Mouse (Mus musculus): ENCODE results near the gene Mrpl58. TPM values are rescaled to one million over a fixed set of nuclear protein-coding genes. Genes with fewer than 3 reads are reported as not detected.
"Not testable (repeated sequence)": the region's sequence is repeated elsewhere in the genome, so short reads cannot be mapped to it uniquely, and the experiment has no call there.

Mrpl58 gene
- polyA plus RNA-seq, 1 experiment from 2014 or later, result 104 TPM

DNA sequence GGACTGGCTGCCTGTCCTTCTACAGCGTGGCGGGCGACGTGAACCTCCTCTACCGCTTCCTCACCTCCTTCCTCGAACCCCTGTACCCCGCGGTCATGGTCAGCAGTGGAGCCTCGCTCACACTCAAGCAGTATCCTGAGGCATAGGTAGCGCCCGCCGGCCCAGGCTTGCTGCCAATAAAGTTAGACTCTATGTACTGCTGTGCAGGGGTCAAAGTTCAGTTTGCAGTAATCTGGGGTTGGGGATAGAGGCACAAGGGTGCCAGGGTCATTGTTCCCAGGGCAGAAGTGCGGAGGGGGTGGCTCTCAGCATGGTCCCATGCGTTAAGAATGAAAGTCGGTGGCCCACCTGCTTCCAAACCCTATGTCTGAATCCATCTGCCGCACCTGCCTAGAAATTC, 44.5 kb downstream of the Mrpl58 start:
- no peak for DNase-seq

DNA sequence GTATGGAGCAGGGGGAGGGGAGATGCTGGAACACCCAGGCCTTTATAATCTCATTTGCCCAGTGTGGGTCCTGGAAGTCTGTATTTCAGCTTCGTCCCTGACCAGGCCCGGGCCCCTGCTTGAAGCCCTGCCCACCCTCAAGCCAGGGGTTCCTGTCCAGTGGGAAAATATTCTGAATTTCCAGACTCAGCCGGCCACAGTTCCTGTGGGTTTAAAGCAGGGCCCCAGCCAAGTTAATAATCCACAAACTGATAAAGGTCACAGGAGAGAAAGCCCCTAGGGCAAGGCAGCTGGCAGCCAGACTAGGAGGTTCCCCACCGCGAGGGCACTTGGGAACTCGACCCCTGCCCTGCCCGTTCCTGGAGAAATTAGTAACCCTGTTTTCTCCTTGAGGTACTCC, 45.4 kb downstream of the Mrpl58 start:
- ATAC-seq (ENCODE audit: low read depth), result peak; percentile 25; the same call in 1 of the 2 replicates
- no peaks in the 10 kb centered on the region; the same call in 1 of the 2 replicates for H3K27me3 ChIP-seq
- no peak overlapping the region for H3K4me2 ChIP-seq
- H3K4me3 ChIP-seq (replicated peaks), result no peak overlapping the region
- H3K36me3 ChIP-seq, result no peaks in the 10 kb centered on the region
- DNase-seq, result no peak
- H3K9me3 ChIP-seq (replicated peaks), result no peaks in the 10 kb centered on the region
- 54% methylated on average over 7 of the region's 7 CpGs for whole genome bisulfite sequencing (ENCODE audit: insufficient replicate concordance)
- H3K27ac ChIP-seq, result peak overlapping the region; percentile 76
- H3K4me1 ChIP-seq (replicated peaks), result peaks cover 30% of the 10 kb centered on the region
- no peak overlapping the region for H3K9ac ChIP-seq

More for the DNA sequence above, 44.5 kb downstream of the Mrpl58 start:
- peak overlapping the region; percentile 76 for H3K27ac ChIP-seq
- H3K4me3 ChIP-seq (replicated peaks), result no peak overlapping the region
- peaks cover 25% of the 10 kb centered on the region for H3K4me1 ChIP-seq (replicated peaks)
- no peak overlapping the region for H3K9ac ChIP-seq
- H3K27me3 ChIP-seq, result no peaks in the 10 kb centered on the region; the same call in 1 of the 2 replicates
- H3K4me2 ChIP-seq, result peak overlapping the region; percentile 10; the same call in 1 of the 2 replicates
- ATAC-seq (ENCODE audit: low read depth), result peak; percentile 50
- H3K9me3 ChIP-seq (replicated peaks), result no peaks in the 10 kb centered on the region
- 67% methylated on average over 16 of the region's 16 CpGs for WGBS (ENCODE audit: insufficient replicate concordance)
- no peaks in the 10 kb centered on the region for H3K36me3 ChIP-seq

DNA sequence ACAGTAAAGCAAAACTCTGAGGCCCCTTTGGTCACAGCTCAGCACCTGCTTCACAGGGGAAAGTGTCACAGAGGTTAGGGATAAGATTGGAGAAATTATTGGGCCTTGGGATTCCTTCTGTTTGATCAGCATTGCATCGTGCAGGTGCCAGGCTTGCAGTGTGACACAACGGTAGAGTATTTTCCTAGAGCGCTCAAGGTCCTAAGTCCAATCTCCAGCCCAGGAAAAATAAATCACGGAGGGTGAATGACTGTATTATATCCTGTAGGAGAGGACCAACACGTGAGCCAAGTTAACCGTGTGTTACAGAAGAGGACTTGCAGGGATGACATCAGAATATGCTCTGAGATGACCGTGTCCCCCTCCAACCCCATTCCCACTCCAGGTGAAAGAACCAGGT, 46.6 kb downstream of the Mrpl58 start:
- Histone ChIP-seq H3K4me2 (no peak overlapping the region), H3K9me3 (replicated peaks) (no peaks in the 10 kb centered on the region), H3K27ac (peak overlapping the region; percentile 59), H3K36me3 (no peaks in the 10 kb centered on the region), H3K4me1 (replicated peaks) (peaks cover 30% of the 10 kb centered on the region), H3K4me3 (replicated peaks) (no peak overlapping the region), H3K9ac (no peak overlapping the region), H3K27me3 (no peaks in the 10 kb centered on the region)
- DNase-seq (no peak), ATAC-seq (ENCODE audit: low read depth) (no peak)
- WGBS (ENCODE audit: insufficient replicate concordance), result 69% methylated on average over 7 of the region's 7 CpGs

DNA sequence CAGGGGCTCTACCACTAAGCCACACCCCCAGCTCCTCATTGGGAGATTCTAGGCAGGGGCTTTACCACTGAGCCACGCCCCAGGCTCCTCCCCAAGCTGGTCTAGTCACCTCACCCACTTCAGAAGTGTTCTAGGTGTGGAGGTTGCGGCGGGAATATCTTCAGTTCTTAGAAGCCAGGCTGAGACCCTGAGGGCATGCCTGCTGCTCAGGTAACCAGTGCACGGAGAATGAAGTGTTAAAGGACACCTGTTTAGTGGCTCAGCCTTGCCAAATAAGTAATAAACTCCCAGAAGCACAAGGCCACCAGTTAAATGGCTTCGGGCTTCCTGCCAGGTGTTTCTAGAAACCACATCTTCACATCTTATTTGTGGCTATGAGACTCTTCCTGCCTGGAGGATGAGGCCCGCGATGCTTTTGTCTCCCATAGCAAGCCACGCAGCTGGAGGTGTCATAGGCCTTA, 48.3 kb downstream of the Mrpl58 start:
- Histone ChIP-seq H3K4me3 (replicated peaks) (no peak overlapping the region), H3K4me2 (no peak overlapping the region), H3K4me1 (replicated peaks) (peaks cover 22% of the 10 kb centered on the region), H3K9ac (no peak overlapping the region), H3K36me3 (no peaks in the 10 kb centered on the region), H3K27ac (no peak overlapping the region), H3K27me3 (no peaks in the 10 kb centered on the region), H3K9me3 (replicated peaks) (0 out of 2 replicates have a peak, but pooled peaks cover 3% of the 10 kb centered on the region)
- WGBS (ENCODE audit: insufficient replicate concordance), result 63% methylated on average over 8 of the region's 8 CpGs
- no peak for ATAC-seq (ENCODE audit: low read depth)
- no peak for DNase-seq

DNA sequence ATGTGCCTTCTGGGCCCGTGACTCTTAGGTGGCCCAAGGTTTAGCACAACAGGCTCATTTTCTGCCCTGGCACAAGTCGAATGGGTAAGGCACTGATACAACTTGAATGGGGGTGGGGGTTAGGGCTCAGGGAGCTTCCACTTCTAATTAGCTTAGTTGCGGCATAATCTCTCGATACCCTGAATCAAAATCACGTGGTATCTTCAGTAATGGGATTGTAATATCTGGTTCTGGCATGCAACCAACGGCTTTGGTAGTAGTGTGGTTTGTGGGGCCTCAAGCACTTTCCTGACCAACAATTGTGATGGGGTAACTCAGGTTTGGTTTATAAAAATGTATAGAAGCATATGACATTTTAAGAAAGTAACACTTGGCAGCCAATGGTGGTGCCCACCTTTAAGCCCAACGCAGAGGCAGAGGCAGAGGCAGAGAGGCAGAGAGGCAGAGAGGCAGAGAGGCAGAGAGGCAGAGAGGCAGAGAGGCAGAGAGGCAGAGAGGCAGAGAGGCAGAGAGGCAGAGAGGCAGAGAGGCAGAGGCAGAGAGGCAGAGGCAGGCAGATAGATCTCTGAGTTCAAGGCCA, 48.8 kb downstream of the Mrpl58 start:
- no peak overlapping the region for H3K27ac ChIP-seq
- 0 out of 2 replicates have a peak, but pooled peaks cover 3% of the 10 kb centered on the region for H3K9me3 ChIP-seq (replicated peaks)
- 67% methylated on average over 7 of the region's 7 CpGs for WGBS (ENCODE audit: insufficient replicate concordance)
- H3K4me1 ChIP-seq (replicated peaks), result peaks cover 18% of the 10 kb centered on the region
- H3K4me2 ChIP-seq, result no peak overlapping the region
- no peaks in the 10 kb centered on the region for H3K27me3 ChIP-seq
- DNase-seq (no peak), ATAC-seq (ENCODE audit: low read depth) (no peak)
- no peak overlapping the region for H3K4me3 ChIP-seq (replicated peaks)
- no peak overlapping the region for H3K9ac ChIP-seq
- H3K36me3 ChIP-seq, result no peaks in the 10 kb centered on the region

DNA sequence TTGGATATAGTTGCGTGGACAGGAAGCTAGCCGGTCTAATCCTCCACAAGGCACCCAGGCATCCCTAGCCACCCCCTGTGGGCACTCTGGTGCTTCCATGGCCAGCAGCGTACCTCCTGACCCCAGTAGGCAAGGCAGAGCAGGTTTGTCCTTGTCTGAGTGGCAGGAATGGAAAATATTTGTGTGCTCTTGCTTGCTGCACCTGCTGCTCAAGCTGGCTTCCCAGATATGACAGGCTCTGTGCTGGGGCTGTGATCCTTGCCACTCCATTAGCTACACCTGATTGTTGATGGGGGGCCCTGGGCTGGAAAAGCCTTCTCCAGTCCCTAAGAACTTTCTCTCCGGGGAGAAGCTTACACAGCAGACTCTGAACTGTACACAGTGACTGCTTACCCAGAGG, 49.8 kb downstream of the Mrpl58 start:
- ATAC-seq (ENCODE audit: low read depth), result no peak
- 49% methylated on average over 4 of the region's 4 CpGs for WGBS (ENCODE audit: insufficient replicate concordance)

DNA sequence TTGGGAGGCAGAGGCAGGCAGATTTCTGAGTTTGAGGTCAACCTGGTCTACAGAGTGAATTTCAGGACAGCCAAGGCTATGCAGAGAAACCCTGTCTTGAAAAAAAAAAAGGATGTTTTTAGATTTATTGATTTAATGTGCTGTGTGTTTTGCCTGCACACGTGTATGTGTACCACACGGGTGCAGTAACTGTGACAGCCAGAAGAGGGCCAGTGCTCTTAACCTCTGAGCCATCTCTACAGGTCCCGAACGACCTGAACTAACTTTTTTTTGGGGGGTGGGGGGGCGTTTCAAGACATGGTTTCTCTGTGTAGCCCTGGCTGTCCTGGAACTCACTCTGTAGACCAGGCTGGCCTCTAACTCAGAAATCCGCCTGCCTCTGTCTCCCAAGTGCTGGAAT, 51.3 kb downstream of the Mrpl58 start:
- not testable (repeated sequence) for DNase-seq; H3K9ac ChIP-seq; H3K9me3 ChIP-seq (replicated peaks); ATAC-seq (ENCODE audit: low read depth); H3K27ac ChIP-seq; H3K4me2 ChIP-seq; H3K36me3 ChIP-seq; H3K27me3 ChIP-seq; H3K4me3 ChIP-seq (replicated peaks)
- peaks cover 16% of the 10 kb centered on the region for H3K4me1 ChIP-seq (replicated peaks)
- WGBS (ENCODE audit: insufficient replicate concordance), result 75% methylated on average over 6 of the region's 6 CpGs

More for the DNA sequence above, 49.8 kb downstream of the Mrpl58 start:
- H3K9me3 ChIP-seq (replicated peaks), result 0 out of 2 replicates have a peak, but pooled peaks cover 3% of the 10 kb centered on the region
- DNase-seq, result no peak
- no peaks in the 10 kb centered on the region for H3K27me3 ChIP-seq
- H3K4me2 ChIP-seq, result no peak overlapping the region
- H3K4me1 ChIP-seq (replicated peaks), result peaks cover 24% of the 10 kb centered on the region
- no peaks in the 10 kb centered on the region for H3K36me3 ChIP-seq
- no peak overlapping the region for H3K4me3 ChIP-seq (replicated peaks)
- no peak overlapping the region for H3K9ac ChIP-seq
- H3K27ac ChIP-seq, result no peak overlapping the region

DNA sequence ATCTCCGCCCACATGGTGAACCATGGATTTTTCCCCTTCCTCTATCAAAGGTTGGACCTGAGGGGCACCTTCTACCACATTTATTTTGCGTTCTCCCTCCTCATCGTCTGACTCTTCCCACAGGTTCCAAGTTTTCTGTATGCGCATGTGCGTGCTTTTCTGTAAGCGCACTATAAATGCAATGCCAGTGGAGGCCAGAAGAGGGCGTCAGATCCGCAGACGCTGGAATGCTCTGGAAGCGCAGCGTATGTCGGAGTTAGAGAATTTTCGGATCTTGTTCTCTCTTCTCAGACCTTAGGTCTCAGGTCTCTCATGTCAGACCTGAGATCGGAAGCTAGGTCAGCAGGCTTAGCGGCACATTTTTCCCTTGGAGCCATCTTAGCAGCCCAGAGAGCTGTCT, 52.1 kb downstream of the Mrpl58 start:
- H3K9ac ChIP-seq, result no peak overlapping the region
- peaks cover 14% of the 10 kb centered on the region for H3K4me1 ChIP-seq (replicated peaks)
- no peaks in the 10 kb centered on the region for H3K27me3 ChIP-seq
- no peak overlapping the region for H3K4me2 ChIP-seq
- ATAC-seq (ENCODE audit: low read depth), result no peak
- H3K36me3 ChIP-seq, result no peaks in the 10 kb centered on the region
- H3K27ac ChIP-seq, result no peak overlapping the region
- WGBS (ENCODE audit: insufficient replicate concordance), result 80% methylated on average over 15 of the region's 15 CpGs
- DNase-seq, result no peak
- 0 out of 2 replicates have a peak, but pooled peaks cover 3% of the 10 kb centered on the region for H3K9me3 ChIP-seq (replicated peaks)
- no peak overlapping the region for H3K4me3 ChIP-seq (replicated peaks)

DNA sequence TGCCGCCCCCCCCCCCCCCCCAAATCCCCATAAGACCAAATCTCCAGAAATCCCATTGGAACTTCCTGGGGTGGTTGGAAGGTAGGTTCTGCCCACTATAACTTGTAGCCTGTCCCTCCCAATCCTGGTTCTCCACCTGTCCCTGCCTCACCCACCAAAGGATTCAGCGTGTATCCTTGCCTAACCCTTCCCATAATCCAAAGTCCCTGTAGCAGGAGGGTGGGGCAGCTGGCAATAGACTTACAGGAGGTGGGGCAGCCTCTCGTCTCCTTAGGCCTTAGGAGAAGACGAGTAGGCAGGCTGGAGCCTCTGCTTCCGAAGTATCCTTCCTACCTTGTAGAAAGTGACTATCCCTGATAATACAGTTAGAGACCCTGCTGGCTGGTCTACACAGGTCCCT, 52.6 kb downstream of the Mrpl58 start:
- no peak overlapping the region for H3K4me3 ChIP-seq (replicated peaks)
- H3K4me1 ChIP-seq (replicated peaks), result peaks cover 14% of the 10 kb centered on the region
- H3K27me3 ChIP-seq, result no peaks in the 10 kb centered on the region
- H3K4me2 ChIP-seq, result no peak overlapping the region
- H3K9ac ChIP-seq, result no peak overlapping the region
- 77% methylated on average over 5 of the region's 5 CpGs for WGBS (ENCODE audit: insufficient replicate concordance)
- no peaks in the 10 kb centered on the region for H3K36me3 ChIP-seq
- no peak for DNase-seq
- 0 out of 2 replicates have a peak, but pooled peaks cover 3% of the 10 kb centered on the region for H3K9me3 ChIP-seq (replicated peaks)
- no peak overlapping the region for H3K27ac ChIP-seq
- no peak for ATAC-seq (ENCODE audit: low read depth)

DNA sequence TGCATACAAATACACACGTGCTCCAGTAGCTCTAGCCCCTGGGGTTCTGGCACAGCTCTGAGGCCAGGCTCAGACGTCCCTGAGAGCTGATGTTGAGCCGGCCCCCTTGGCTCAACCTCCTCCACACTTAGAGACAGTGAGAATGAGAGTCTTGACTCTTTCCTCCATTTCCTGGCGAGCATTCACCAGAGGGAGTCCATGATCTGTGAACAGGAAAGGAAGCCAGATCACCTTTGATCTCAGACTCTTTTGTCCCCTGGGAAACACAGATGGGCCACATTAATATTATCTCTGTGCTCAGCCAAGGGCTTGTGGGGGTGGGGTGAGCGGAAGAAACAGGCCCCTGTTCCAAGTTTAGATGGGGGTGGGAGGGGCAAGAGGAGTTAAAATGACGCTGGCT, 53.9 kb downstream of the Mrpl58 start:
- H3K9ac ChIP-seq, result no peak overlapping the region
- H3K36me3 ChIP-seq, result no peaks in the 10 kb centered on the region
- no peak overlapping the region for H3K4me3 ChIP-seq (replicated peaks)
- 0 out of 2 replicates have a peak, but pooled peaks cover 3% of the 10 kb centered on the region for H3K9me3 ChIP-seq (replicated peaks)
- H3K4me2 ChIP-seq, result no peak overlapping the region
- WGBS (ENCODE audit: insufficient replicate concordance), result 25% methylated on average over 6 of the region's 6 CpGs
- H3K27me3 ChIP-seq, result peaks cover 5% of the 10 kb centered on the region; the same call in 1 of the 2 replicates
- ATAC-seq (ENCODE audit: low read depth) (no peak), DNase-seq (no peak)
- peaks cover 14% of the 10 kb centered on the region for H3K4me1 ChIP-seq (replicated peaks)
- no peak overlapping the region for H3K27ac ChIP-seq

DNA sequence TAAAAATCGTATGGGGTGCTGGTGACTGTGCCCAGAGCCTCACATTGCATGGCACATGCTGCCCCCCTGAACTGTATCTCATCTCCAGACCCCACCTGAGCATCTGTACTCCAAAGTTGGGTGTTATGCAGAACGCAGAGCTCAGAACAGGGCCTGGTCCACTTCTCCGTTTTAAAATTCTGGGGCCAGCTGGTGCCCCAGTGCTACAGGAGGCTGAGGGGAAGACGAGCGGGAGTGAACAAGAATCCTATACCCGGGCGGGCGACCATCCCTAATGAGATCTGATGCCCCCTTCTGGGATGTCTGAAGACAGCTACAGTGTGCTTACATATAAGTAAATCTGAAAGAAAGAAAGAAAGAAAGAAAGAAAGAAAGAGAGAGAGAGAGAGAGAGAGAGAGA, 57.4 kb downstream of the Mrpl58 start:
- peaks cover 12% of the 10 kb centered on the region; the same call in 1 of the 2 replicates for H3K27me3 ChIP-seq
- ATAC-seq (ENCODE audit: low read depth), result no peak
- H3K4me3 ChIP-seq (replicated peaks), result no peak overlapping the region
- H3K9me3 ChIP-seq (replicated peaks), result no peaks in the 10 kb centered on the region
- no peak overlapping the region for H3K27ac ChIP-seq
- no peak for DNase-seq
- 20% methylated on average over 8 of the region's 8 CpGs for WGBS (ENCODE audit: insufficient replicate concordance)
- no peak overlapping the region for H3K4me2 ChIP-seq
- peaks cover 8% of the 10 kb centered on the region for H3K4me1 ChIP-seq (replicated peaks)
- H3K9ac ChIP-seq, result no peak overlapping the region
- H3K36me3 ChIP-seq, result no peaks in the 10 kb centered on the region

DNA sequence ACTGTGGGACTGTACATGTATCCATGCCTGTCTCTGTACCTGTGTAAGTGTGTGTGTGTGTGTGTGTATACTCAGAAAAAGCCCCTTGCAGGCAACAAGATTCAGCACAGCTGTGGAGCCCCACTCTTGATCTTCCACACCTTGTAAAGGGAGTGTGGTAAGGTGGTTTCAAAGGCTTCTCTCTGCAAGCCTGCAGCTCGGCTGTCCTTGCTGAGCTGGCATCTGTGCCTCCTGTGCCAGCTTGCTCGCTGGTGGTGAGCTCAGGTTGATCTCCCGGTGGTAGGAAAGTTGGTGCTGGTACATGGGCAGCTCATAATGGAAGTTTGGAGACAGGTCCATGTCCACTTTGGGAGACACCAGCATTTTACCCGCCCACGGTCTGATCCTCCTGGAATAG, 58.3 kb downstream of the Mrpl58 start:
- Histone ChIP-seq H3K9ac (no peak overlapping the region), H3K4me2 (no peak overlapping the region), H3K27me3 (peaks cover 16% of the 10 kb centered on the region; the same call in 1 of the 2 replicates), H3K27ac (no peak overlapping the region), H3K9me3 (replicated peaks) (no peaks in the 10 kb centered on the region), H3K4me1 (replicated peaks) (peaks cover 8% of the 10 kb centered on the region), H3K4me3 (replicated peaks) (no peak overlapping the region), H3K36me3 (no peaks in the 10 kb centered on the region)
- ATAC-seq (ENCODE audit: low read depth) (no peak), DNase-seq (no peak)
- 52% methylated on average over 5 of the region's 5 CpGs for WGBS (ENCODE audit: insufficient replicate concordance)
